Mouse (Mus musculus) liver, embryonic 14.5 days (tissue): ENCODE measurements around the gene Bace2. TPM values are rescaled to one million over a fixed set of nuclear protein-coding genes. Genes with fewer than 3 reads are reported as not detected.

Experiments used
- ATAC-seq: fragments of 200-750 bp; cut with Nextera tagmentation; 2 replicates; pipeline ENCODE4 v1.8.0; 2017; ENCODE audit warnings: moderate number of reproducible peaks, mild to moderate bottlenecking, moderate library complexity; ENCODE audit not compliant: insufficient read depth
- DNase-seq, 3 experiments: peaks; one replicate each; pipeline ENCODE4 v3.0.0-alpha.2; 2012 to 2013; ENCODE audit warnings: low read depth in 3 of 3, low spot score in 3 of 3
- H3K27ac ChIP-seq: fragments of 300-500 bp; sonication (generic); 2 replicates; pipeline ENCODE4 v1.5.1; 2014; ENCODE audit warnings: moderate library complexity, mild to moderate bottlenecking, control low read depth, inconsistent platforms
- H3K27me3 ChIP-seq: fragments of 300-500 bp; sonication (generic); 2 replicates; pipeline ENCODE4 v1.6.1; 2014; ENCODE audit warnings: mild to moderate bottlenecking, low read length, moderate library complexity; ENCODE audit not compliant: control insufficient read depth, insufficient read depth
- H3K36me3 ChIP-seq: fragments of 300-500 bp; sonication (generic); replicated peaks from 2 replicates; pipeline ENCODE4 v1.6.1; 2014; ENCODE audit warnings: low read depth; ENCODE audit not compliant: control insufficient read depth, insufficient read depth
- H3K4me1 ChIP-seq, 2 experiments: fragments of 200-500 bp in 1 of 2; fragments of 300-500 bp in 1 of 2; sonication (generic) in 1 of 2; replicated peaks; 2 replicates each; pipeline ENCODE4 v1.6.1; 2012 to 2014; ENCODE audit warnings: antibody characterized with exemption in 1 of 2, inconsistent platforms in 1 of 2, low read length in 1 of 2; ENCODE audit not compliant: control insufficient read depth in 2 of 2, insufficient read depth in 2 of 2
- H3K4me2 ChIP-seq: fragments of 300-500 bp; sonication (generic); 2 replicates; pipeline ENCODE4 v1.6.1; 2014; ENCODE audit warnings: low read depth, mild to moderate bottlenecking, control low read depth, moderate library complexity
- H3K4me3 ChIP-seq, 2 experiments: fragments of 200-500 bp in 1 of 2; fragments of 300-500 bp in 1 of 2; sonication (generic) in 1 of 2; 2 replicates each; pipeline ENCODE4 v1.5.1; 2012 to 2014; ENCODE audit warnings: low read depth in 2 of 2, low read length in 2 of 2, mild to moderate bottlenecking in 2 of 2, control low read depth in 1 of 2, inconsistent platforms in 1 of 2, moderate library complexity in 1 of 2; ENCODE audit not compliant: insufficient read depth in 1 of 2
- H3K9ac ChIP-seq: fragments of 300-500 bp; sonication (generic); replicated peaks from 2 replicates; pipeline ENCODE4 v1.6.1; 2014; ENCODE audit warnings: mild to moderate bottlenecking, control low read depth, moderate library complexity
- H3K9me3 ChIP-seq: fragments of 300-500 bp; sonication (generic); 2 replicates; pipeline ENCODE4 v1.6.1; 2016; ENCODE audit warnings: low read length, mixed read lengths; ENCODE audit not compliant: control insufficient read depth
- CTCF ChIP-seq: IDR thresholded peaks from 2 replicates; pipeline ENCODE4 v1.5.1; 2016; ENCODE audit warnings: antibody characterized with exemption, low read depth, control low read depth
- EP300 ChIP-seq: IDR thresholded peaks from 2 replicates; pipeline ENCODE4 v1.6.1; 2016; ENCODE audit warnings: antibody characterized with exemption, low read depth
- WGBS: fragments of 180-500 bp; shearing (Covaris S2); extraction: QIAGEN DNeasy Blood & Tissue Kit; methylation state at CpG from one replicate; pipeline ENCODE4 v1.1.7; 2014; ENCODE audit not compliant: insufficient replicate concordance; 5-methylcytosine and 5-hydroxymethylcytosine counted together
- polyA plus RNA-seq, 2 experiments: library from polyadenylated mRNA; depleted of rRNA in 1 of 2; stranded (reverse) in 1 of 2; unstranded in 1 of 2; fragments of >200 nt; fragmentation: Nextera tagmentation in 1 of 2; extraction: Ambion mirVana in 1 of 2; gene quantifications; 2 replicates each; pipeline versions ENCODE4 v1.2.1 to v1.2.3; 2012 to 2014

The Bace2 gene
- polyA plus RNA-seq, 2 experiments = 0.57 to 3.4 TPM

DNA sequence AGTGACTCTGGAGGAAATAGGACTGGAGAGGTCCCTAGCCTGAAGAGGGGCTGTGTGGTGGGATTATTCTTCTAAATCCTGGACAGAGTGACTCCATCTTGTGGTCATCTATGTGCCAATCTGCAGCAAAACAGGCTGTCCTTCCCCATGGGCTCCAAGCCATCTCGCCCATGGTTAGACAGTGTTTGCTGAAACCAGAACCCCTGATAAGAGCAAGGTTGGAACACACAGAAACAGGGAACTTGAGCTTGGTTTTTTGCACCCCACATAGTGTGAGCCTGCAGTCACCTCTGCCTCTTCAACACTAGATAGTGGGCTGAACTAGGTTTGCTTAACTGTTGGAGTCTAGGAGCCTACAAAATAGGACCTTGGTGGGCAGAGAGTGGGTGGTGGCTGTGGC lies 120.0 kb downstream of the Bace2 start:
- Histone ChIP-seq H3K27ac (no peak overlapping the region), H3K4me1 (peaks cover 0 to 4% of the 10 kb centered on the region in 2 experiments; a peak in 1 of 4 replicates), H3K9me3 (no peaks in the 10 kb centered on the region), H3K36me3 (no peaks in the 10 kb centered on the region), H3K4me2 (no peak overlapping the region), H3K27me3 (no peaks in the 10 kb centered on the region), H3K9ac (no peak overlapping the region), H3K4me3 (no peak overlapping the region)
- DNase-seq (no peak), ATAC-seq (no peak)
- TF ChIP-seq EP300 = no peak
- no peak for TF ChIP-seq CTCF
- WGBS = 23% methylated on average over 1 of the region's 1 CpGs

DNA sequence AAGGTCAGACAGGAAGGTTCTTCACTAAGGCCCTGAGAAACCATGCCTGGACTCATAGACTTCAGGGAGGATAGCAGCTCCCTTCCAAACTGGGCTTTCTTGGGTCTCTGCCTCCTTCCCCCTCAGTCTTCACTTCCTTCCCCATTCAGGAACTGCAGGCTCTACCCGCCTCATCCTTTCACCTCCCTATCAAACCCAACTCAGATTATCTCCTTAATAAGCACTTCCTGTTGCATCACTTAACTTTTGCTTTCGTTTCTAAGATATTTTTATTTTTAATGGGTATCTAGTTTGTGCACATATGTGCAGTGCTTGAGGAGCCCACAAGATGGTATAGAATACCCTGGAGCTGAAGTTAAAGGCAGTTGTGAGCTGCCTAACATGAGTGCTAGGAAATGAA lies 122.1 kb downstream of the Bace2 start:
- H3K4me1 ChIP-seq = peaks cover 0 to 4% of the 10 kb centered on the region in 2 experiments; a peak in 1 of 4 replicates
- ATAC-seq = no peak
- no peak overlapping the region for H3K4me2 ChIP-seq
- 17% methylated on average over 2 of the region's 2 CpGs for WGBS
- DNase-seq = no peak
- no peaks in the 10 kb centered on the region for H3K9me3 ChIP-seq
- no peak overlapping the region for H3K27ac ChIP-seq
- no peaks in the 10 kb centered on the region for H3K36me3 ChIP-seq
- H3K9ac ChIP-seq = no peak overlapping the region
- no peak overlapping the region for H3K4me3 ChIP-seq
- TF ChIP-seq CTCF (no peak), EP300 (no peak)
- H3K27me3 ChIP-seq = no peaks in the 10 kb centered on the region

DNA sequence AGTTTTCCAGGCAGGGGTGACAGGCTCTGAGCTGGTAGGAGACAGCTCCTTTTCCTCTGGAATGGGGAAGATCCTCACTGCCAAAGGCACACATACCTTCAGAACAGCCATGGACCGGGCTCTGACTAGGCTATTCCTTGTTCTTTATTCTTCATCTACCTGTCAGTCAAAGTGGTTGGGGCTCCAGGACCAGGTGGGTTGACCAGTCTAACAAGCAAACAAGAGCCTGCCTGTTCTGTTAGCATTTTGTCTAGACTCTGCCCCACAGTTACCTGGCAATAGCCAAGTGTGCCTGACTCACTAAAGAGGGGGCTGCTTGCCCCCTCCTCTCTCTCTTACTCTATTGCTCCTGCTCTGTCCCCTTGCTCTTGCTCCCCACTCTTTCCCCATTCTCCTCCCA lies 135.8 kb downstream of the Bace2 start:
- 50% methylated on average over 1 of the region's 1 CpGs for WGBS

More for the DNA sequence above, 135.8 kb downstream of the Bace2 start:
- H3K9me3 ChIP-seq = no peaks in the 10 kb centered on the region
- TF ChIP-seq EP300 (no peak), CTCF (no peak)
- H3K27ac ChIP-seq = no peak overlapping the region
- H3K27me3 ChIP-seq = no peaks in the 10 kb centered on the region
- H3K4me1 ChIP-seq = no peaks in the 10 kb centered on the region
- no peak overlapping the region for H3K4me2 ChIP-seq
- no peaks in the 10 kb centered on the region for H3K36me3 ChIP-seq
- ATAC-seq (no peak), DNase-seq (no peak)
- no peak overlapping the region for H3K4me3 ChIP-seq
- H3K9ac ChIP-seq = no peak overlapping the region

Other genes with a start within 250 kb of the Bace2 start
- under 0.01 TPM in 1 of 2 replicates, not detected in the other for gene Dscam, start 186.0 kb upstream of the Bace2 start, polyA plus RNA-seq (2012; rRNA removed)
- not detected in 2 replicates for gene Dscam, start 186.0 kb upstream of the Bace2 start, polyA plus RNA-seq (2014; fragmentation: Nextera tagmentation; extraction: Ambion mirVana)
- gene Mx1, start 106.2 kb downstream of the Bace2 start, polyA plus RNA-seq (2012; rRNA removed) = 0.29 and 0.46 TPM in 2 replicates
- 0.16 and 0.48 TPM in 2 replicates for gene Mx1, start 106.2 kb downstream of the Bace2 start, polyA plus RNA-seq (2014; fragmentation: Nextera tagmentation; extraction: Ambion mirVana)
- not detected in 2 replicates for gene Fam3b, start 158.1 kb downstream of the Bace2 start, polyA plus RNA-seq (2012; rRNA removed)
- 0.14 TPM in 1 of 2 replicates, not detected in the other for gene Fam3b, start 158.1 kb downstream of the Bace2 start, polyA plus RNA-seq (2014; fragmentation: Nextera tagmentation; extraction: Ambion mirVana)